Mouse (Mus musculus): Measurements from ENCODE around the gene Cep41. TPM values are rescaled to one million over a fixed set of nuclear protein-coding genes. Genes with fewer than 3 reads are reported as not detected.

The Cep41 gene
- polyA plus RNA-seq, 1 experiment from 2014 or later = 12.8 TPM

- POLR2A ChIA-PET = no interaction called here
- CTCF ChIA-PET = interaction anchor here (0.9 to 1.5 kb wide), 4 partner anchors 9 to 164 kb away, joined by 3 read pairs; no protein-coding TSS in a partner anchor
- in situ Hi-C loops (cut with MboI; ENCODE audit: low pct_unique_long_range_greater_than_20kb) = no loop called here
- DNase-seq (ENCODE audit: low read depth, low spot score) (no peak), ATAC-seq (no peak)
- no peaks in the 10 kb centered on the region for H3K27me3 ChIP-seq
- no peak for TF ChIP-seq CTCF (IDR thresholded peaks at IDR 0.05)
Observed at GRCm38 (mm10) chr6:30673764-30674561, 19.6 kb downstream of the Cep41 start.

- no peak for TF ChIP-seq CTCF (IDR thresholded peaks at IDR 0.05)
- ChIA-PET POLR2A (no interaction called here), CTCF (no interaction called here)
- DNase-seq (ENCODE audit: low read depth, low spot score) (no peak), ATAC-seq (no peak)
- H3K27me3 ChIP-seq = no peaks in the 10 kb centered on the region
- in situ Hi-C loops (cut with MboI; ENCODE audit: low pct_unique_long_range_greater_than_20kb) = no loop called here
Observed at GRCm38 (mm10) chr6:30671696-30672095, 21.9 kb downstream of the Cep41 start.

GRCm38 (mm10) chr6:30667585-30667984, 26.0 kb downstream of the Cep41 start:
- no peak for TF ChIP-seq CTCF (IDR thresholded peaks at IDR 0.05)

GRCm38 (mm10) chr6:30666043-30666442, 27.5 kb downstream of the Cep41 start:
- CTCF ChIA-PET = no interaction called here
- POLR2A ChIA-PET = no interaction called here
- no peak for ATAC-seq
- H3K27me3 ChIP-seq = no peaks in the 10 kb centered on the region
- DNase-seq (ENCODE audit: low read depth, low spot score) = no peak
- in situ Hi-C loops (cut with MboI; ENCODE audit: low pct_unique_long_range_greater_than_20kb) = no loop called here
- TF ChIP-seq CTCF (IDR thresholded peaks at IDR 0.05) = no peak

More at GRCm38 (mm10) chr6:30667585-30667984, 26.0 kb downstream of the Cep41 start:
- DNase-seq (ENCODE audit: low read depth, low spot score) (no peak), ATAC-seq (no peak)
- POLR2A ChIA-PET = interaction anchor here (0.6 kb wide), 1 partner anchor 39 kb away, joined by 3 read pairs; no protein-coding TSS in a partner anchor
- H3K27me3 ChIP-seq = no peaks in the 10 kb centered on the region
- CTCF ChIA-PET = no interaction called here
- in situ Hi-C loops (cut with MboI; ENCODE audit: low pct_unique_long_range_greater_than_20kb) = no loop called here

GRCm38 (mm10) chr6:30665296-30665695, 28.3 kb downstream of the Cep41 start:
- ChIA-PET POLR2A (no interaction called here), CTCF (no interaction called here)
- ATAC-seq (no peak), DNase-seq (ENCODE audit: low read depth, low spot score) (no peak)
- TF ChIP-seq CTCF (IDR thresholded peaks at IDR 0.05) = no peak
- in situ Hi-C loops (cut with MboI; ENCODE audit: low pct_unique_long_range_greater_than_20kb) = no loop called here
- no peaks in the 10 kb centered on the region for H3K27me3 ChIP-seq

- DNase-seq (ENCODE audit: low read depth, low spot score) (no peak), ATAC-seq (no peak)
- no peak for TF ChIP-seq CTCF (IDR thresholded peaks at IDR 0.05)
- H3K27me3 ChIP-seq = no peaks in the 10 kb centered on the region
- ChIA-PET CTCF (no interaction called here), POLR2A (no interaction called here)
- in situ Hi-C loops (cut with MboI; ENCODE audit: low pct_unique_long_range_greater_than_20kb) = no loop called here
Observed at GRCm38 (mm10) chr6:30664776-30665175, 28.8 kb downstream of the Cep41 start.

- ATAC-seq = no peak
- TF ChIP-seq CTCF (IDR thresholded peaks at IDR 0.05) = no peak
- no peaks in the 10 kb centered on the region for H3K27me3 ChIP-seq
- no peak for DNase-seq (ENCODE audit: low read depth, low spot score)
- CTCF ChIA-PET = no interaction called here
- in situ Hi-C loops (cut with MboI; ENCODE audit: low pct_unique_long_range_greater_than_20kb) = no loop called here
- POLR2A ChIA-PET = no interaction called here
Observed at GRCm38 (mm10) chr6:30658619-30659018, 34.9 kb downstream of the Cep41 start.

- ChIA-PET POLR2A (interaction anchor here (0.9 to 1.0 kb wide), 2 partner anchors 13 to 21 kb away, joined by 3 to 6 read pairs; no protein-coding TSS in a partner anchor), CTCF (no interaction called here)
- DNase-seq (ENCODE audit: low read depth, low spot score) (no peak), ATAC-seq (no peak)
- H3K27me3 ChIP-seq = no peaks in the 10 kb centered on the region
- TF ChIP-seq CTCF (IDR thresholded peaks at IDR 0.05) = no peak
- in situ Hi-C loops (cut with MboI; ENCODE audit: low pct_unique_long_range_greater_than_20kb) = no loop called here
Observed at GRCm38 (mm10) chr6:30657279-30657678, 36.3 kb downstream of the Cep41 start.

GRCm38 (mm10) chr6:30654932-30655331, 38.6 kb downstream of the Cep41 start:
- no peak for TF ChIP-seq CTCF (IDR thresholded peaks at IDR 0.05)
- ATAC-seq (no peak), DNase-seq (ENCODE audit: low read depth, low spot score) (no peak)
- ChIA-PET CTCF (no interaction called here), POLR2A (interaction anchor here (0.6 kb wide), 1 partner anchor 187 kb away, joined by 3 read pairs; no protein-coding TSS in a partner anchor)
- H3K27me3 ChIP-seq = no peaks in the 10 kb centered on the region
- in situ Hi-C loops (cut with MboI; ENCODE audit: low pct_unique_long_range_greater_than_20kb) = no loop called here

- TF ChIP-seq CTCF (IDR thresholded peaks at IDR 0.05) = no peak
- DNase-seq (ENCODE audit: low read depth, low spot score) = no peak
- ChIA-PET POLR2A (interaction anchor here (0.6 kb wide), 1 partner anchor 188 kb away, joined by 3 read pairs; no protein-coding TSS in a partner anchor), CTCF (no interaction called here)
- no peaks in the 10 kb centered on the region for H3K27me3 ChIP-seq
- no peak for ATAC-seq
- in situ Hi-C loops (cut with MboI; ENCODE audit: low pct_unique_long_range_greater_than_20kb) = no loop called here
Observed at GRCm38 (mm10) chr6:30654402-30654859, 39.1 kb downstream of the Cep41 start.

- TF ChIP-seq CTCF (IDR thresholded peaks at IDR 0.05) = no peak
- DNase-seq (ENCODE audit: low read depth, low spot score) (no peak), ATAC-seq (no peak)
- in situ Hi-C loops (cut with MboI; ENCODE audit: low pct_unique_long_range_greater_than_20kb) = no loop called here
- ChIA-PET CTCF (interaction anchor here (1.1 kb wide), 1 partner anchor 21 kb away, joined by 3 read pairs; no protein-coding TSS in a partner anchor), POLR2A (no interaction called here)
- no peaks in the 10 kb centered on the region for H3K27me3 ChIP-seq
Observed at GRCm38 (mm10) chr6:30653518-30653917, 40.0 kb downstream of the Cep41 start.
